In genomic region chr4:133755861-133756371, GRCm38 (mm10) we compare ENCODE assay signal across 8 mouse cellular contexts. TPM values are rescaled to one million over a fixed set of nuclear protein-coding genes. Genes with fewer than 3 reads are reported as not detected.
DNase-seq lines count a peak whose midpoint lies in the region; ATAC-seq and TF ChIP-seq lines count a peak whose summit lies in the region.

No protein-coding gene starts in this region.

- in situ Hi-C loops in ES-E14 (cut with MboI; ENCODE audit: low sequenced_read_pairs in 2 of 2, unreplicated experiment in 2 of 2) = no loop called here

- TF ChIP-seq CTCF in kidney, adult 2 months (conservative IDR thresholded peaks at IDR 0.05; ENCODE audit: insufficient read depth, insufficient read length, low read depth, low read length) = no peak
- no peak for TF ChIP-seq CTCF in olfactory bulb, adult 2 months (IDR thresholded peaks at IDR 0.05; ENCODE audit: insufficient read depth, low read depth, low read length)

- H3K9me3 ChIP-seq in ES-E14 (ENCODE audit: control insufficient read depth, insufficient read depth, low read depth, low read length) = no peaks in the 10 kb centered on the region
- no peaks in the 10 kb centered on the region for H3K9me3 ChIP-seq in embryonic facial prominence, embryonic 11.5 days (replicated peaks; ENCODE audit: control insufficient read depth, low read length)
- H3K9me3 ChIP-seq in limb, embryonic 10.5 days (replicated peaks) = no peaks in the 10 kb centered on the region

- no peaks in the 10 kb centered on the region for H3K27me3 ChIP-seq in kidney, adult 2 months (replicated peaks; ENCODE audit: control insufficient read depth, insufficient read depth, low read length)
- no peaks in the 10 kb centered on the region for H3K27me3 ChIP-seq in embryonic facial prominence, embryonic 11.5 days (ENCODE audit: control insufficient read depth, insufficient read depth, low read length)
- no peaks in the 10 kb centered on the region for H3K27me3 ChIP-seq in limb, embryonic 10.5 days (ENCODE audit: low read depth, poor library complexity, severe bottlenecking)

- H3K9ac ChIP-seq in ES-E14 (ENCODE audit: insufficient read depth, low read depth, low read length, poor library complexity, severe bottlenecking) = peak overlapping the region; percentile 83
- H3K9ac ChIP-seq in embryonic facial prominence, embryonic 11.5 days (replicated peaks; ENCODE audit: low read length) = peak overlapping the region; percentile 81

- no peaks in the 10 kb centered on the region for H3K36me3 ChIP-seq in kidney, adult 2 months (ENCODE audit: control insufficient read depth, insufficient read depth, low read length)
- peaks cover 4% of the 10 kb centered on the region; the same call in 1 of the 2 replicates for H3K36me3 ChIP-seq in ES-E14 (ENCODE audit: control insufficient read depth, insufficient read depth, low read length, poor library complexity, severe bottlenecking)
- H3K36me3 ChIP-seq in embryonic facial prominence, embryonic 11.5 days (replicated peaks; ENCODE audit: control insufficient read depth, insufficient read depth, low read depth, low read length) = no peaks in the 10 kb centered on the region
- 0 out of 2 replicates have a peak, but pooled peaks cover 9% of the 10 kb centered on the region for H3K36me3 ChIP-seq in limb, embryonic 10.5 days

- H3K27ac ChIP-seq in kidney, adult 2 months (ENCODE audit: insufficient read depth, low read depth, low read length) = peak overlapping the region; percentile 96
- peak overlapping the region; percentile 99 for H3K27ac ChIP-seq in ES-E14 (ENCODE audit: insufficient read depth, low read depth, low read length, poor library complexity, severe bottlenecking)
- H3K27ac ChIP-seq in embryonic facial prominence, embryonic 11.5 days (replicated peaks; ENCODE audit: low read depth, low read length) = peak overlapping the region; percentile 100
- H3K27ac ChIP-seq in limb, embryonic 10.5 days = peak overlapping the region; percentile 100
- H3K27ac ChIP-seq in olfactory bulb, adult 2 months (ENCODE audit: insufficient read depth, low read depth, low read length) = peak overlapping the region; percentile 98

- no peak overlapping the region; the same call in 1 of the 2 replicates for H3K4me3 ChIP-seq in kidney, adult 2 months (ENCODE audit: insufficient read depth, low read depth, low read length)
- H3K4me3 ChIP-seq in ES-E14 (ENCODE audit: insufficient read depth in 1 of 2, low read depth in 1 of 2, low read length in 2 of 2, poor library complexity in 1 of 2, severe bottlenecking in 1 of 2) = peak overlapping the region; percentile 70 to 78
- H3K4me3 ChIP-seq in embryonic facial prominence, embryonic 11.5 days (ENCODE audit: low read depth, low read length) = peak overlapping the region; percentile 52
- peak overlapping the region; percentile 100 for H3K4me3 ChIP-seq in limb, embryonic 10.5 days
- H3K4me3 ChIP-seq in olfactory bulb, adult 2 months (ENCODE audit: insufficient read depth, low read depth, low read length) = peak overlapping the region; percentile 64

- H3K4me1 ChIP-seq in kidney, adult 2 months (ENCODE audit: control insufficient read depth, insufficient read depth, low read length) = peaks cover 20% of the 10 kb centered on the region
- peaks cover 2% of the 10 kb centered on the region in 2 experiments; a peak in 1 of 4 replicates for H3K4me1 ChIP-seq in ES-E14 (ENCODE audit: control insufficient read depth in 2 of 2, insufficient read depth in 2 of 2, low read length in 2 of 2, poor library complexity in 1 of 2)
- peaks cover 6% of the 10 kb centered on the region for H3K4me1 ChIP-seq in embryonic facial prominence, embryonic 11.5 days (ENCODE audit: control insufficient read depth, insufficient read depth, low read length)
- peaks cover 35% of the 10 kb centered on the region for H3K4me1 ChIP-seq in limb, embryonic 10.5 days
- peaks cover 13% of the 10 kb centered on the region for H3K4me1 ChIP-seq in olfactory bulb, adult 2 months (ENCODE audit: control insufficient read depth, insufficient read depth, low read length)

- ATAC-seq in embryonic facial prominence, embryonic 11.5 days (replicated peaks; ENCODE audit: insufficient number of reproducible peaks, low FRiP score, low TSS enrichment, low read depth) = no peak

- 14% methylated on average over 11 of the region's 11 CpGs for WGBS in kidney, adult 2 months
- 1% methylated on average over 11 of the region's 11 CpGs for WGBS in embryonic facial prominence, embryonic 11.5 days
- WGBS in limb, embryonic 10.5 days = 2% methylated on average over 11 of the region's 11 CpGs
- WGBS in olfactory bulb, adult 2 months = 5% methylated on average over 11 of the region's 11 CpGs

- peak overlapping the region; percentile 76 for H3K4me2 ChIP-seq in embryonic facial prominence, embryonic 11.5 days (ENCODE audit: low read depth, low read length)

- TF ChIP-seq POLR2A in kidney, adult 2 months (IDR thresholded peaks at IDR 0.05; ENCODE audit: low read depth, low read length) = no peak
- no peak for TF ChIP-seq POLR2A in olfactory bulb, adult 2 months (IDR thresholded peaks at IDR 0.05; ENCODE audit: insufficient read depth, low read depth, low read length)

- DNase-seq in kidney, adult 2 months = no peak
- no peak for DNase-seq in kidney, adult 9 months
- DNase-seq in ES-E14 (ENCODE audit: low read depth, low spot score) = no peak
- peak; percentile 70 for DNase-seq in embryonic facial prominence, embryonic 11.5 days (ENCODE audit: low spot score)
- peak; percentile 51 for DNase-seq in limb, embryonic 10.5 days (ENCODE audit: low spot score)
- DNase-seq in spleen, adult 18-20 months = no peak
- no peak for DNase-seq in adrenal gland, adult 18-20 months (ENCODE audit: low spot score in 2 of 2)

TF ChIP-seq in ES-E14, 5 proteins besides CTCF, POLR2A, EP300 and RAD21:
- TF ChIP-seq CHD2 (IDR thresholded peaks at IDR 0.05; ENCODE audit: low read depth, low read length) (0 out of 2 replicates have a peak, but pooled peaks have one; percentile 1), MAFK (IDR thresholded peaks at IDR 0.05; ENCODE audit: insufficient read depth, low read depth, low read length) (no peak)

RNA-seq across cellular contexts. Expression of gene Arid1a, which starts 0.7 kb away (rescaled TPM):
- polyA plus RNA-seq in kidney, adult 2 months (2012; rRNA removed) = 40.5 and 43.7 TPM in 2 replicates
- total RNA-seq in ES-E14 (2012; rRNA removed) = 62.6 and 75.6 TPM in 2 replicates
- polyA plus RNA-seq in embryonic facial prominence, embryonic 11.5 days (2014; fragmentation: Nextera tagmentation; extraction: Ambion mirVana) = 32.6 and 36.3 TPM in 2 replicates
- polyA plus RNA-seq in limb, embryonic 10.5 days (2016; fragmentation: Nextera tagmentation; extraction: Ambion mirVana) = 42.1 and 46.6 TPM in 2 replicates
- 655 TPM in 1 of 2 replicates, not detected in the other for polyA plus RNA-seq in olfactory bulb, adult 2 months (2012; ENCODE audit: insufficient read depth, insufficient read length, low replicate concordance, missing spikeins)
- total RNA-seq in adrenal gland, adult 18-20 months (2021) = 10 to 100 TPM; 37.9 to 43.6 TPM

Comparison
In these comparisons a context has a peak if more than half of its experiments do, and no peak if none do; other contexts are left out.
1. DNase-seq: peak in embryonic facial prominence, embryonic 11.5 days (single experiment) and limb, embryonic 10.5 days (single experiment); none in kidney, adult 2 months (single experiment), kidney, adult 9 months (single experiment), ES-E14 (single experiment), spleen, adult 18-20 months (0 of 2) and adrenal gland, adult 18-20 months (0 of 2).
2. Peak in every context shown above with its lines, with median percentiles within 50 percentile points of each other: H3K27ac ChIP-seq.